Mouse (Mus musculus): ENCODE data around the gene Mdga1. TPM values are rescaled to one million over a fixed set of nuclear protein-coding genes. Genes with fewer than 3 reads are reported as not detected.

Gene Mdga1
- polyA plus RNA-seq, 1 experiment from 2014 or later: 3.2 TPM

DNA sequence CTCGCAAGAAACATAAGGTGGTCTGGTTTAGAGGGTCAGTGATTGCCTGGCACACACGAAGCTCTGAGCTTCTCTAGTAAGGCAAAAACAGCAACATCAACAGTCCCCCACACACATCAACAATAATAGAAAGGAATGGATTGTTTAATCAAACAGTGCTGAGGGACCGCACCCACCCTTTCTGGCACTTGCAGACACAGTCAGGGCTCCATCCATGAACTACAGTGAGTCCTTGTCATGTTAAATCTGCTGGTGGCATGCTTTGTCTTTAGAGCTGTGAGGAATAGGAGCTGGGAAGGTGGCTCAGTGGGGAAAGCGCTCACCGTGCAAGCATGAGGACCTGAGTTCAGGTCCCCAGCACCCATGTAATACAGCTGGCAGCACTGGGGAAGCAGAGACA lies 26.1 kb upstream of the Mdga1 start:
- no peak for ATAC-seq (ENCODE audit: low FRiP score, low read depth)
- 85% methylated on average over 5 of the region's 5 CpGs for WGBS
- no peak overlapping the region for H3K4me2 ChIP-seq (replicated peaks)
- no peaks in the 10 kb centered on the region for H3K36me3 ChIP-seq
- H3K27me3 ChIP-seq: no peaks in the 10 kb centered on the region
- H3K9ac ChIP-seq: no peak overlapping the region
- H3K4me1 ChIP-seq: no peaks in the 10 kb centered on the region
- H3K9me3 ChIP-seq: no peaks in the 10 kb centered on the region
- no peak overlapping the region for H3K27ac ChIP-seq
- no peak overlapping the region for H3K4me3 ChIP-seq

DNA sequence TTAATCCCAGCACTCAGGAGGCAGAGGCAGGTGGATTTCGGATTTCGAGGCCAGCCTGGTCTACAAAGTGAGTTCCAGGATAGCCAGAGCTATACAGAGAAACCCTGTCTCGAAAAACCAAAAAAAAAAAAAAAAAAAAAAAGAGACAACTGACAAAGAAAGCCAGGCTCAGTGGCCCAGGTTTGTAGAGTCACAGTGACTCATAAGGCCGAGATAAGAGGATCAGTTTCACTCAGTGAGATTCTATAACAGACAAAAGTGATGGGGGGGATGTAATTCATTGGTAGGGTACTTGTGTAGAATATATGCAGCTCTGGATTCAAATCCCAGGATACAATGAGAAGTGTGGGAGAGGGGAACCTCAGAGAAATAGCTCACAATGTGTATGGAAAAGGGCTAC lies 24.6 kb upstream of the Mdga1 start:
- Histone ChIP-seq H3K9ac (no peak overlapping the region), H3K27me3 (no peaks in the 10 kb centered on the region), H3K27ac (no peak overlapping the region), H3K4me1 (no peaks in the 10 kb centered on the region), H3K9me3 (0 out of 2 replicates have a peak, but pooled peaks cover 5% of the 10 kb centered on the region), H3K4me2 (replicated peaks) (no peak overlapping the region), H3K36me3 (no peaks in the 10 kb centered on the region), H3K4me3 (no peak overlapping the region)
- no peak for ATAC-seq (ENCODE audit: low FRiP score, low read depth)
- WGBS: 82% methylated on average over 4 of the region's 4 CpGs

DNA sequence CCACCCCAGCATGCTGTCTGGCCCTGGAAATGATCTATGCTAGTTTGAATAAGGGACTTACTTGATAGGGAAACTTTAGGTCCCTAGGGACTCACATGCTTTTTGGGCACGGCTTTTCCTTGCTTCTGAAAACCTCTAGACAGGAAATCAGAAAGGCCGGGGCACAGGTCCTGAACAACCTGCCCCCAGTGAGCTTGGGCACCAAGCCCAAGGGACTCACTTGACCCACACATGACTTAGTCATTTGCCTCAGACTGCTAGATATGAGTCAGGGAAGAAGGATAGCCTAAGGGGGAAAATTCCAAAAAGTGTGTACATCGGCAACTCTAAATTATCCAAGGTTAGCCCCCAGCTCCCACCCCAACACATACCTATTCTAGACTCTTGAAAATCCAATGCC lies 24.1 kb upstream of the Mdga1 start:
- Histone ChIP-seq H3K27me3 (no peaks in the 10 kb centered on the region), H3K4me3 (no peak overlapping the region), H3K4me1 (no peaks in the 10 kb centered on the region), H3K4me2 (replicated peaks) (no peak overlapping the region), H3K36me3 (no peaks in the 10 kb centered on the region), H3K9me3 (0 out of 2 replicates have a peak, but pooled peaks cover 5% of the 10 kb centered on the region), H3K27ac (no peak overlapping the region), H3K9ac (no peak overlapping the region)
- 66% methylated on average over 3 of the region's 3 CpGs for WGBS
- no peak for ATAC-seq (ENCODE audit: low FRiP score, low read depth)

DNA sequence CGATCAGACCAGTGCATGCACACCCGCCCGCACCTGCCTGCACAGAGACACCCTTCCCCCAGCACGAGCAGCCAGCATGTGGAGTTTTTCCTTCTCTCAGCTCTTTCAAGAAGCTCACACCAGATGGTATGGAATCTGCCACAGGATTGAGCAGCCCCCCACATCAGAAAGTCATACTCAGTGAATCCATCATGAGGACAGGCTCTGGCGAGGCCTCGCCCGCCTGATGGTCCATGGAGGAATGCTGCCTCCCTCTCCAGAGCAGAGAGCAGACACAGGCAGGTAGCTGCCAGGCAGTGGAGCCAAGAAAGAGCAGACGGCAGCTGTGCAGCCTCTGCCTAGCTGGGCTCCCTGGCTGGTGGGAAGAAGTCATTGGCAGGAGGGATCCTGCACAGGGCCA lies 23.6 kb upstream of the Mdga1 start:
- H3K36me3 ChIP-seq: no peaks in the 10 kb centered on the region
- WGBS: 68% methylated on average over 8 of the region's 8 CpGs
- H3K27ac ChIP-seq: no peak overlapping the region
- H3K4me3 ChIP-seq: no peak overlapping the region
- H3K4me1 ChIP-seq: no peaks in the 10 kb centered on the region
- no peaks in the 10 kb centered on the region for H3K27me3 ChIP-seq
- H3K9ac ChIP-seq: no peak overlapping the region
- H3K9me3 ChIP-seq: 0 out of 2 replicates have a peak, but pooled peaks cover 5% of the 10 kb centered on the region
- ATAC-seq (ENCODE audit: low FRiP score, low read depth): no peak
- H3K4me2 ChIP-seq (replicated peaks): no peak overlapping the region

DNA sequence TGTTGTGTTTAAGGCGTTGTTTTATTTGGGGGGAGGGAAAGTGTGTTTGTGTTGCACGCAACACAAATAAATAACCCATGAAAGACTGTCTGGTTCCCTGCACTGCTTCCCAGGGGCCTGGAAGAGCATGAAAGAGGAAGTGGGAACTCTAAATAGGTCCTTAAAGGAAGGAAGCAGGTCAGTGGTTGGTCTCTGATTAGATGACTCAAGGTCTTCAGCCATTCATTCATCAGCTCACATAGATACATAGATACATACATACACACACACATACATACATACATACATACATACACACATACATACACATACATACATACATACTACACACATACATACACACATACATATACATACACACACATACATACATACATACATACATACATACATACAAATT lies 21.0 kb upstream of the Mdga1 start:
- Histone ChIP-seq H3K4me2 (replicated peaks) (no peak overlapping the region), H3K27ac (no peak overlapping the region), H3K27me3 (no peaks in the 10 kb centered on the region), H3K36me3 (no peaks in the 10 kb centered on the region), H3K4me3 (no peak overlapping the region), H3K9ac (no peak overlapping the region), H3K4me1 (no peaks in the 10 kb centered on the region), H3K9me3 (0 out of 2 replicates have a peak, but pooled peaks cover 5% of the 10 kb centered on the region)
- 90% methylated on average over 2 of the region's 2 CpGs for WGBS
- no peak for ATAC-seq (ENCODE audit: low FRiP score, low read depth)

DNA sequence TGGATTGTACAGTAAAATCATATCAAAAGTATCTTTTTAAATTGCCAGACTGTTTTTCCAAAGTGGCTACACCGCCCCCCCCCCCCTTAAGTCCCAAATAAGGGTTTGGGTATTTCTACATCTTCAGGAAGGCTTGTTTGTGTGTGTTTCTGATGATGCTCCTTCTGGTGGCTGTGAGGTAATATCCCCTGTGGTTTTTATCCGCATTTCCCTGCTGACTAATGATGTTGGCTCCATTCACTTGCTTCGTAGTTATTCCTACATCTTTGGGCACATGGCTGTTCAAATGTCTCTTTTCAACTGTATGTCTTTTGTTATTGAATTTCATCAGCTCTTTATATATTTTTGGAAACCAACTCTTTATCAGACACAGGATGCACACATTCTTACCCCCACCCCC lies 20.2 kb upstream of the Mdga1 start:
- H3K4me2 ChIP-seq (replicated peaks): no peak overlapping the region
- no peaks in the 10 kb centered on the region for H3K27me3 ChIP-seq
- H3K36me3 ChIP-seq: no peaks in the 10 kb centered on the region
- H3K9ac ChIP-seq: no peak overlapping the region
- no peaks in the 10 kb centered on the region for H3K4me1 ChIP-seq
- no peak overlapping the region for H3K27ac ChIP-seq
- no peak overlapping the region for H3K4me3 ChIP-seq
- WGBS: 94% methylated on average over 3 of the region's 3 CpGs
- ATAC-seq (ENCODE audit: low FRiP score, low read depth): no peak
- 0 out of 2 replicates have a peak, but pooled peaks cover 5% of the 10 kb centered on the region for H3K9me3 ChIP-seq

DNA sequence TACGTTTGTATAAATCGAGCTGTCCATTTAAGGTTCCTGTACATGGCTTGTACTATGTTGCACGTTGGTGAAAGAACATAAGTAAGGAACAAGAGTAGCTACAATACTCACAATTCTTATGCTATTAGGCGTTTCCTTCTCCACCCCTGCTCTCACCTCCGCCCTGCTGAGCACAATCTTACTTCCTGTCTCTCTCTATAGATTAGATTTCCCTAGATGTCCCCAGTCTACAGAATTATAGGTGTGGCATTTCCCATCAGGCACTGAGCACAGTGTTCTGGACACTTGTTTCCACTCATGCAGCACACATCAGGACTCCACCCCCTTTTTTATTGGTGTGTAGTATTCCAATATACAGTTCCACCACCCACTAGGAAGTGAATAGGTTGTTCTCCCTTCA lies 19.8 kb upstream of the Mdga1 start:
- Histone ChIP-seq H3K9me3 (0 out of 2 replicates have a peak, but pooled peaks cover 5% of the 10 kb centered on the region), H3K36me3 (no peaks in the 10 kb centered on the region), H3K27ac (no peak overlapping the region), H3K4me3 (no peak overlapping the region), H3K27me3 (no peaks in the 10 kb centered on the region), H3K4me1 (no peaks in the 10 kb centered on the region), H3K4me2 (replicated peaks) (no peak overlapping the region), H3K9ac (no peak overlapping the region)
- 84% methylated on average over 5 of the region's 5 CpGs for WGBS
- no peak for ATAC-seq (ENCODE audit: low FRiP score, low read depth)

DNA sequence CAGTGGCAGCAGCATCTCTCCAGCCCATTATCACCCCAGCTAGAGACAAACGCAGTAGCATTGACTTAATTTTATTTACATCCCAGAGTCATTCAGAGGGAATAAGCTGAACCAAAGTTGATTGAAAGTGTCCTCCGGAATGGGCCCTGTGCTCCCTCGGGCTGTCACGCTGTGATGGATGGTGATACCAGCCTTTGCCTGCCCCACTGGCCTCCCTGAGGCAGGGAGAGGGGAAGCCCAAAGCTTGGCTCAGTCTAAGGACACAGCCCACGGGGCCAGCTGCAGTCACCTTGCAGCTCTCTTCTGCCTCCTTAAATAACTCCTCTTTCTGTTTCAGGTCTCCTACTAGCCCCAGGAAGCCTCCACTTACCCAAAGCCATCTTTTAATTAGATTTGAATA lies 18.3 kb upstream of the Mdga1 start:
- no peak for ATAC-seq (ENCODE audit: low FRiP score, low read depth)
- no peaks in the 10 kb centered on the region for H3K36me3 ChIP-seq
- no peak overlapping the region for H3K9ac ChIP-seq
- 15% methylated on average over 5 of the region's 5 CpGs for WGBS
- no peak overlapping the region for H3K27ac ChIP-seq
- H3K4me1 ChIP-seq: no peaks in the 10 kb centered on the region
- H3K4me3 ChIP-seq: no peak overlapping the region
- H3K27me3 ChIP-seq: 0 out of 2 replicates have a peak, but pooled peaks cover 3% of the 10 kb centered on the region
- H3K9me3 ChIP-seq: 0 out of 2 replicates have a peak, but pooled peaks cover 5% of the 10 kb centered on the region
- no peak overlapping the region for H3K4me2 ChIP-seq (replicated peaks)

DNA sequence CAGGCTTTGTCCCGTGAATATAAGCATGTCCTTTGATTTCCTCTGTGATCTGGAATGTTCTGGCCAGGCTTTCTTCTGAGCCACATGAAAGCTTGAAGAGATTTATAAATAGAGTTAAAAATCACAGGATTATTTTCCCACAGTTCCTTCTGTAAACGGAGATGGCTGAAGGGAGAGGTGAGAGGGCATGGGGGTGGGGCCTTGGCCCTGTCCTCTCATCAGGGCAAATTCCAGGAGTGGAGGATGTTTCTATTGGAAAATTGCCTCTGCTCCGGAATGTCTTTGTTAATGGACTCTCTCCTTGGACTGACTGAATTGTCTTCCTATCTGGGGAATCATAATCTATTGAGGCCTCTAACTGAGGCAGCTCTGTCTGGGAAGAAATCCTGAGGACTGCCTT lies 15.6 kb upstream of the Mdga1 start:
- Histone ChIP-seq H3K4me1 (no peaks in the 10 kb centered on the region), H3K4me2 (replicated peaks) (no peak overlapping the region), H3K27me3 (0 out of 2 replicates have a peak, but pooled peaks cover 3% of the 10 kb centered on the region), H3K9ac (no peak overlapping the region), H3K4me3 (no peak overlapping the region), H3K27ac (no peak overlapping the region), H3K36me3 (no peaks in the 10 kb centered on the region), H3K9me3 (0 out of 2 replicates have a peak, but pooled peaks cover 5% of the 10 kb centered on the region)
- 30% methylated on average over 3 of the region's 3 CpGs for WGBS
- no peak for ATAC-seq (ENCODE audit: low FRiP score, low read depth)

DNA sequence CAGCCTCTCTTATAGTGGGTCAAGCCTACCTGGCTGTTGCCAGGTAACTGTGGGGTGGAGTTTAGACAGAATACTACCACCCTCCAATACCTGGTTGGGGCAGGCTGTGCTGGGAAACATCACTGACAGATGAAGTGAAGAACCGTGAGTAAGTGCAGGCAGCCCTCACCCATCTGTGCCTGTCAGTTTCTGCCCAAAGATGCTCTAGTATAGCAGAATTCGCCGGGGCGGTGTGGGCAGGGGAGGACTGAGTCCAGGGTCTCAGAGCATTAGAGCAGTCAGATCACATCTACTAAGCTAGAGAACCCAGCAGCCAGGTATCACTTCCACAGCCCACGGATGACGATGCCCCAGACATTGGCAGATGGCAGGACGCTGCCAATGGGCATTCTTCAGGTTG lies 15.0 kb upstream of the Mdga1 start:
- H3K27ac ChIP-seq: no peak overlapping the region
- H3K4me3 ChIP-seq: no peak overlapping the region
- H3K9ac ChIP-seq: no peak overlapping the region
- H3K4me1 ChIP-seq: no peaks in the 10 kb centered on the region
- ATAC-seq (ENCODE audit: low FRiP score, low read depth): no peak
- H3K4me2 ChIP-seq (replicated peaks): no peak overlapping the region
- WGBS: 73% methylated on average over 7 of the region's 7 CpGs
- no peaks in the 10 kb centered on the region for H3K36me3 ChIP-seq
- 0 out of 2 replicates have a peak, but pooled peaks cover 4% of the 10 kb centered on the region for H3K9me3 ChIP-seq
- H3K27me3 ChIP-seq: 0 out of 2 replicates have a peak, but pooled peaks cover 3% of the 10 kb centered on the region

DNA sequence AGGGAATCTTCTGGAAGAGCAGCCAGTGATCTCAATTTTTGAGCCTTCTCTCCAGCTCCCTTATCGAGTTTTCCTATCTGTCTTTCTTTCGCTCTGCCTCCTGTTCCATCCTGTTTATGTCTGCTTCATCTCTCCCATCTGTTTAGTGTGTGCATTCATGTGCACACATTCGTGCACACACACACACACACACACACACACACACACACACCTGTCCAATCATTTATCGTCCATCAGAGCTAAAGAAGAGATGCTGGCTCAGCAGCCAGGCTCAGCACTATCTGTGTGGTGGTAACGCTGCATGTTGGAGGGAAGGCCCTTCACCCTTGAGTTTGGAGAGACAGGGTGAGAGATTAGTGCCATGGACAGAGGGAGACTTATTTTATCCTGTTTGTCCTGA lies 13.3 kb upstream of the Mdga1 start:
- Histone ChIP-seq H3K9me3 (no peaks in the 10 kb centered on the region), H3K27me3 (0 out of 2 replicates have a peak, but pooled peaks cover 3% of the 10 kb centered on the region), H3K27ac (no peak overlapping the region), H3K4me1 (peaks cover 4% of the 10 kb centered on the region), H3K4me2 (replicated peaks) (no peak overlapping the region), H3K9ac (no peak overlapping the region), H3K36me3 (no peaks in the 10 kb centered on the region), H3K4me3 (no peak overlapping the region)
- ATAC-seq (ENCODE audit: low FRiP score, low read depth): no peak
- WGBS: 87% methylated on average over 5 of the region's 5 CpGs

DNA sequence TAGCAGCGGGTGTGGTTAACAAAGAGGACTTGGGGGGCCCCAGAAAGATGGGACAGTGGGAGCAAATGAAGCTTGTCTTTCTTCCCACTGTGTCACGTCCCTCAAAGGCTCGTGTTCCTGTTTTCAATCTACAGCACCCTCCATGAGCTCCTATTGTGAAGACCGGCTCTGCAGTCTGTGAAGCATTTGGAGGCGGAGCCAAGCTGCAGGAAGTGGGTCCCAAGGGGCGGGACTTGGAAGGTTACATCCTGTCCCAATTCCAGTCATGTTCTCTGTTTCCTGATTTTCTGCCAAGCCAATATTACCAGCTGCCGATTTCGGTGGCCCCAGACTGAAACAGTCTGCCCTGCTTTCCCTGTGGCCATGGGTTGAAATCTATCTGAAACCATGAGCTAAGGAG lies 11.7 kb upstream of the Mdga1 start:
- Histone ChIP-seq H3K4me2 (replicated peaks) (no peak overlapping the region), H3K4me3 (no peak overlapping the region)
- ATAC-seq (ENCODE audit: low FRiP score, low read depth): no peak

DNA sequence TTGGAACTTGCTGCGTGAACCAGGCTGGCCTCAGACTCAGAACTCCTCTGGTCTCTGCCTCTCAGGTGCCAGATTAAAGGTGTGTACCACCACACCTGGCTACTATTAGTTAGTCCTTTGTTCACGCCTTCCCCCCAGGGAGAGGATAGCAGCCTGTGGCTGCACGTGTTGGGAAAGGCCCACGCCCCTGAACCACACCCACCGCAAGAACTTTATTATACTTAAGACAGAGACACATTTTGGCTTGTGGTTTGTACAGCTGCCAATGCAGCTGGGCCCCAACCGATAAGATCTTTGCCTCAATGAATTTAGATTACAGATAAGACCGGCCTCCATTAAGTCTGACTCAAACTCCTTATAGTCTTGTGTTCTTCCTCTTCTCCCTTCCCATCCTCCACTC lies 10.0 kb upstream of the Mdga1 start:
- peaks cover 7% of the 10 kb centered on the region for H3K4me1 ChIP-seq
- no peak overlapping the region for H3K4me2 ChIP-seq (replicated peaks)
- no peak overlapping the region for H3K4me3 ChIP-seq
- no peaks in the 10 kb centered on the region for H3K36me3 ChIP-seq
- no peaks in the 10 kb centered on the region for H3K9me3 ChIP-seq
- no peak overlapping the region for H3K27ac ChIP-seq
- no peak overlapping the region for H3K9ac ChIP-seq
- WGBS: 53% methylated on average over 7 of the region's 7 CpGs
- no peak for ATAC-seq (ENCODE audit: low FRiP score, low read depth)
- H3K27me3 ChIP-seq: 0 out of 2 replicates have a peak, but pooled peaks cover 3% of the 10 kb centered on the region

More for the DNA sequence above, 11.7 kb upstream of the Mdga1 start:
- H3K36me3 ChIP-seq: no peaks in the 10 kb centered on the region
- no peaks in the 10 kb centered on the region for H3K9me3 ChIP-seq
- no peak overlapping the region for H3K9ac ChIP-seq
- WGBS: 69% methylated on average over 8 of the region's 8 CpGs
- H3K27me3 ChIP-seq: 0 out of 2 replicates have a peak, but pooled peaks cover 3% of the 10 kb centered on the region
- peaks cover 4% of the 10 kb centered on the region for H3K4me1 ChIP-seq
- no peak overlapping the region for H3K27ac ChIP-seq
